Mouse (Mus musculus): Measurements from ENCODE around the gene Map3k13. TPM values are rescaled to one million over a fixed set of nuclear protein-coding genes. Genes with fewer than 3 reads are reported as not detected.

Gene Map3k13
- under 1 TPM; 0.14 to 0.32 TPM for polyA plus RNA-seq (2017; shearing (Covaris generic))

DNA sequence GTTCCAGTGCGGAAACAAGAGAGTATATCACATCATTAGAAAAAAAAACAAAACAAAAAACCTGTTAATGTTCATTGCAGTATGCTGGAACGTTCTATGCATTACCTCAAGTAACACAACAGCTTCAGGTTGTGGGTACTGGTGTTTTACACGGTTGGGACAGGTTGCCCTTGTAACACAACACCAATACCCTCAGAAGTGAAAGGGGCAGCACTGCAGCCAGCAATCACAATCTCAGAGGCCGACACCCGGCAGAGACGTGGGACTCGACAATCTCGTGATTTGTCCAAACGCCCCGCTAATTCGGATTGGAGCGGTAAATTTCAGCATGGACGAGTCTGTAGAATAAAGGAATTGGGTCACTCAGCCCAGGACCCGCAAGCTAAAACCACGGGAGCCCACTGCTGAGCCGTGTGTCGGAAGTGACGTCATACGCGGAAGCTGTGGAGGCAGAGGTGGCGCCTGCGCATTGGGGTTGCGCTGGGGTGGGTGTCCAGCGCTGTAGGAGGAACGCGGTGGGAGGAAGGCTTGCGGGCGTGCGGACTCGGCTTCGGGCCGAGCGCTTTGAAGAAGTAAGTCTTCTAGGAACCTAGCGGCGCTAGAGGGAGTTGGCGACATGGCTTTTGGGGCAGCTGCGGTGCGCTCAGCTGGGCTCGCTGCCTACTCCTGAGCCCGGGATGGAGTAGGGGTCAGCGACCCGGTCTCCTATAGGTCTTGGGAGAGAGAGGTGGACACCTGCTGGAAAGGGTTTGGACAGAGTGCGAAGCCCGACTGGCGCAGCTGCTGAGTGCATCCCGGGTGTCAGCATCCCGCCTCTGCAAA is at the start of gene Map3k13:
Gene Map3k13, plus strand, starts transcription at position 472 of the 822 bp plus-strand sequence.

GRCm38 (mm10) chr16:21787516-21788353 is 6.4 kb upstream of the Map3k13 start, which contains the start of gene Ehhadh:
TSS of gene Ehhadh (minus strand) at chr16:21787807.

GRCm38 (mm10) chr16:21946761-21947715 is 152.9 kb downstream of the Map3k13 start, which contains the start of gene Tmem41a:
TSS of gene Tmem41a (minus strand) at chr16:21947552.

Other genes starting within 250 kb of the Map3k13 start
- gene 2510009E07Rik, start 99.7 kb upstream of the Map3k13 start, polyA plus RNA-seq (2017; shearing (Covaris generic)): 1 to 10 TPM; 2.1 to 4.0 TPM
- gene Ehhadh, start 6.5 kb upstream of the Map3k13 start, polyA plus RNA-seq (2017; shearing (Covaris generic)): 10 to 100 TPM in 1 of 2 experiments, 1 to 10 TPM in 1; 9.4 to 11.8 TPM
- gene Tmem41a, start 153.2 kb downstream of the Map3k13 start, polyA plus RNA-seq (2017; shearing (Covaris generic)): 10 to 100 TPM in 1 of 2 experiments, 1 to 10 TPM in 1; 8.8 to 18.2 TPM
- gene Liph, start 201.3 kb downstream of the Map3k13 start, polyA plus RNA-seq (2017; shearing (Covaris generic)): under 1 TPM in 1 of 2 experiments, not detected in 1; 0.91 TPM
- 10 to 100 TPM; 50.5 to 53.7 TPM for gene Senp2, start 215.1 kb downstream of the Map3k13 start, polyA plus RNA-seq (2017; shearing (Covaris generic))